ENCODE assay signal across 22 mouse cellular contexts in the genomic region with DNA sequence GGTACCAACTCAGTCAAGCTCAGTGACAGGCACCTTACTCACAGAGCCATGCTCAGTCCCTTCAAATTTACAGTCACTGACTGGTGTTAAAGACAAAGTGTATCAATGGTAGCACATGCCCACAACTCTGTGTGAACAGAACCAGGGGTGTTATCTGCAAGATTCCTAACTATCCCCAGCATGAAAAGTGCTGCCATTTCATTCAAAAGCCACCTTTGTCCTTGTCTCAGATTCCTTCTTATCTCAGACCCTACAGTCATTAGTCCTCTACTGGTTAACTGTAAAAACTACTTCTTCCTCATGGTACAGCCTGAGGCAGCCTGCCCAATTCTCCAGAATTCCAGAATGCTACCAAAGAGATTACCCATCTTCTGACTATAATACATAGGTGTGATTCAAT. TPM values are rescaled to one million over a fixed set of nuclear protein-coding genes. Genes with fewer than 3 reads are reported as not detected.
DNase-seq lines count a peak whose midpoint lies in the region; ATAC-seq and TF ChIP-seq lines count a peak whose summit lies in the region.
"Had no signal": no experiment of that assay in that cellular context is flagged by ENCODE, and none has a peak within 500 bp of the region (broad histone marks: within the 10 kb centered on the region; RNA-seq: fewer than 3 reads in every experiment).

No protein-coding gene starts in this region.

- no peak overlapping the region for H3K27ac ChIP-seq in intestine, embryonic 15.5 days
- no peak overlapping the region for H3K27ac ChIP-seq in intestine, postnatal 0 days (ENCODE audit: low read depth, low read length)
- no peak overlapping the region for H3K27ac ChIP-seq in liver, embryonic 14.5 days
- no peak overlapping the region for H3K27ac ChIP-seq in liver, embryonic 11.5 days (ENCODE audit: low read depth, low read length)
- H3K27ac ChIP-seq in hindbrain, embryonic 13.5 days = no peak overlapping the region
- H3K27ac ChIP-seq: embryonic facial prominence, embryonic 10.5 days; embryonic facial prominence, embryonic 12.5 days; forebrain, embryonic 15.5 days had no signal

- no peak overlapping the region for H3K4me2 ChIP-seq in intestine, embryonic 15.5 days (replicated peaks)
- no peak overlapping the region for H3K4me2 ChIP-seq in intestine, postnatal 0 days (replicated peaks; ENCODE audit: low read depth)
- no peak overlapping the region for H3K4me2 ChIP-seq in liver, embryonic 14.5 days (ENCODE audit: low read depth)
- no peak overlapping the region for H3K4me2 ChIP-seq in liver, embryonic 11.5 days
- no peak overlapping the region for H3K4me2 ChIP-seq in hindbrain, embryonic 13.5 days
- H3K4me2 ChIP-seq: embryonic facial prominence, embryonic 12.5 days; forebrain, embryonic 13.5 days; forebrain, embryonic 15.5 days had no signal

- H3K9me3 ChIP-seq in intestine, embryonic 15.5 days = no peaks in the 10 kb centered on the region
- H3K9me3 ChIP-seq in intestine, postnatal 0 days (ENCODE audit: control insufficient read depth) = no peaks in the 10 kb centered on the region
- no peaks in the 10 kb centered on the region for H3K9me3 ChIP-seq in liver, embryonic 14.5 days (ENCODE audit: control insufficient read depth, low read length)
- H3K9me3 ChIP-seq in liver, embryonic 11.5 days (ENCODE audit: control insufficient read depth, low read length) = no peaks in the 10 kb centered on the region
- no peaks in the 10 kb centered on the region for H3K9me3 ChIP-seq in hindbrain, embryonic 13.5 days
- H3K9me3 ChIP-seq: embryonic facial prominence, embryonic 10.5 days; embryonic facial prominence, embryonic 12.5 days; forebrain, embryonic 13.5 days; forebrain, embryonic 15.5 days had no signal

- no peak overlapping the region for H3K4me3 ChIP-seq in intestine, embryonic 15.5 days (replicated peaks)
- H3K4me3 ChIP-seq in intestine, postnatal 0 days (ENCODE audit: low read depth, low read length) = no peak overlapping the region
- no peak overlapping the region for H3K4me3 ChIP-seq in liver, embryonic 14.5 days (ENCODE audit: insufficient read depth in 1 of 2, low read depth in 2 of 2, low read length in 2 of 2)
- no peak overlapping the region for H3K4me3 ChIP-seq in liver, embryonic 11.5 days (ENCODE audit: low read depth, low read length)
- no peak overlapping the region for H3K4me3 ChIP-seq in hindbrain, embryonic 13.5 days
- H3K4me3 ChIP-seq: embryonic facial prominence, embryonic 10.5 days; embryonic facial prominence, embryonic 12.5 days; forebrain, embryonic 13.5 days; forebrain, embryonic 15.5 days had no signal

- no peaks in the 10 kb centered on the region for H3K27me3 ChIP-seq in intestine, embryonic 15.5 days (replicated peaks)
- no peaks in the 10 kb centered on the region for H3K27me3 ChIP-seq in intestine, postnatal 0 days (replicated peaks; ENCODE audit: control insufficient read depth, insufficient read depth, low read length)
- no peaks in the 10 kb centered on the region for H3K27me3 ChIP-seq in liver, embryonic 14.5 days (ENCODE audit: control insufficient read depth, insufficient read depth, low read length)
- H3K27me3 ChIP-seq in liver, embryonic 11.5 days (replicated peaks; ENCODE audit: control insufficient read depth, insufficient read depth, low read length) = no peaks in the 10 kb centered on the region
- no peaks in the 10 kb centered on the region for H3K27me3 ChIP-seq in hindbrain, embryonic 13.5 days
- H3K27me3 ChIP-seq: CH12.LX; embryonic facial prominence, embryonic 12.5 days; forebrain, embryonic 13.5 days; forebrain, embryonic 15.5 days had no signal

- TF ChIP-seq EP300 in liver, embryonic 14.5 days (IDR thresholded peaks at IDR 0.05; ENCODE audit: low read depth) = 0 out of 2 replicates have a peak, but pooled peaks have one; percentile 11

- no peak overlapping the region for H3K9ac ChIP-seq in intestine, embryonic 15.5 days
- no peak overlapping the region for H3K9ac ChIP-seq in intestine, postnatal 0 days (ENCODE audit: low read depth, low read length)
- no peak overlapping the region for H3K9ac ChIP-seq in liver, embryonic 14.5 days (replicated peaks)
- no peak overlapping the region for H3K9ac ChIP-seq in liver, embryonic 11.5 days (ENCODE audit: low read depth, low read length)
- no peak overlapping the region for H3K9ac ChIP-seq in hindbrain, embryonic 13.5 days
- H3K9ac ChIP-seq: embryonic facial prominence, embryonic 12.5 days; forebrain, embryonic 13.5 days; forebrain, embryonic 15.5 days had no signal

- TF ChIP-seq CTCF in intestine, postnatal 0 days (IDR thresholded peaks at IDR 0.05; ENCODE audit: low read depth) = no peak
- TF ChIP-seq CTCF in liver, embryonic 14.5 days (IDR thresholded peaks at IDR 0.05; ENCODE audit: low read depth) = no peak

- peaks cover 15% of the 10 kb centered on the region for H3K4me1 ChIP-seq in intestine, embryonic 15.5 days (replicated peaks)
- 0 out of 2 replicates have a peak, but pooled peaks cover 7% of the 10 kb centered on the region for H3K4me1 ChIP-seq in intestine, postnatal 0 days (replicated peaks; ENCODE audit: control insufficient read depth, insufficient read depth, low read length)
- peaks cover 45 to 49% of the 10 kb centered on the region in 2 experiments for H3K4me1 ChIP-seq in liver, embryonic 14.5 days (replicated peaks; ENCODE audit: control insufficient read depth in 2 of 2, insufficient read depth in 2 of 2, low read length in 1 of 2)
- peaks cover 50% of the 10 kb centered on the region for H3K4me1 ChIP-seq in liver, embryonic 11.5 days (replicated peaks; ENCODE audit: control insufficient read depth, insufficient read depth, low read length)
- H3K4me1 ChIP-seq in hindbrain, embryonic 13.5 days (replicated peaks) = peaks cover 37% of the 10 kb centered on the region

- DNase-seq in liver, embryonic 14.5 days (ENCODE audit: low read depth in 3 of 3, low spot score in 3 of 3) = no peak
- DNase-seq in liver, embryonic 11.5 days (ENCODE audit: low spot score) = no peak
- no peak for DNase-seq in cerebellum, postnatal 14 days
- DNase-seq: adrenal gland, adult 2 months; adrenal gland, postnatal 10 days; adrenal gland, postnatal 25 days; B cell, adult 2 months; cerebellum, adult 11 months; cerebellum, adult 18-20 months; cerebellum, adult 8-10 months; cerebellum, adult 9-11 months; cerebellum, postnatal 25 days had no signal

- 0 out of 2 replicates have a peak, but pooled peaks have one; percentile 43 for ATAC-seq in intestine, embryonic 15.5 days
- ATAC-seq in intestine, postnatal 0 days = no peak
- ATAC-seq in liver, embryonic 14.5 days (ENCODE audit: insufficient read depth) = no peak; the same call in 1 of the 2 replicates
- no peak; the same call in 1 of the 2 replicates for ATAC-seq in liver, embryonic 11.5 days (replicated peaks; ENCODE audit: low FRiP score)
- ATAC-seq in megakaryocyte progenitor cell, adult 5-6 weeks (replicated peaks; ENCODE audit: poor library complexity) = peak; percentile 22; the same call in 1 of the 2 replicates
- ATAC-seq in hindbrain, embryonic 13.5 days (ENCODE audit: low FRiP score) = no peak
- ATAC-seq: CD4-positive, CD25-positive, alpha-beta regulatory T cell, adult 4 months; forebrain, embryonic 13.5 days; forebrain, embryonic 15.5 days had no signal

- H3K36me3 ChIP-seq in intestine, embryonic 15.5 days = no peaks in the 10 kb centered on the region
- H3K36me3 ChIP-seq in intestine, postnatal 0 days (ENCODE audit: control insufficient read depth, insufficient read depth) = no peaks in the 10 kb centered on the region
- no peaks in the 10 kb centered on the region; the same call in 1 of the 2 replicates for H3K36me3 ChIP-seq in liver, embryonic 14.5 days (replicated peaks; ENCODE audit: control insufficient read depth, insufficient read depth, low read depth)
- H3K36me3 ChIP-seq in liver, embryonic 11.5 days (ENCODE audit: control insufficient read depth, insufficient read depth, low read length) = peaks cover 5% of the 10 kb centered on the region; the same call in 1 of the 2 replicates
- H3K36me3 ChIP-seq in hindbrain, embryonic 13.5 days = no peaks in the 10 kb centered on the region
- H3K36me3 ChIP-seq: forebrain, embryonic 15.5 days had no signal

RNA-seq across cellular contexts. Expression of a gene that starts 14.3 kb away (rescaled TPM):
- 37.4 and 39.8 TPM in 2 replicates for polyA plus RNA-seq in intestine, embryonic 15.5 days (2015; fragmentation: Nextera tagmentation; extraction: Ambion mirVana)
- polyA plus RNA-seq in intestine, postnatal 0 days (2015; fragmentation: Nextera tagmentation; extraction: Ambion mirVana) = 20.0 and 22.6 TPM in 2 replicates
- 47.5 and 52.3 TPM in 2 replicates for polyA plus RNA-seq in liver, embryonic 14.5 days (2012; rRNA removed)
- 18.2 and 19.2 TPM in 2 replicates for polyA plus RNA-seq in liver, embryonic 14.5 days (2014; fragmentation: Nextera tagmentation; extraction: Ambion mirVana)
- polyA plus RNA-seq in liver, embryonic 11.5 days (2014; fragmentation: Nextera tagmentation; extraction: Ambion mirVana) = 58.7 and 59.7 TPM in 2 replicates
- 124 and 125 TPM in 2 replicates for total RNA-seq in megakaryocyte progenitor cell, adult 5-6 weeks (2015)
- 38.4 and 51.4 TPM in 2 replicates for total RNA-seq in megakaryocyte progenitor cell, adult 5-6 weeks (2017)
- 45.8 and 46.8 TPM in 2 replicates for polyA plus RNA-seq in hindbrain, embryonic 13.5 days (2015; fragmentation: Nextera tagmentation; extraction: Ambion mirVana)

Comparison
In these comparisons a context has a peak if more than half of its experiments do, and no peak if none do; other contexts are left out.
1. ATAC-seq: peak in intestine, embryonic 15.5 days (single experiment) and megakaryocyte progenitor cell, adult 5-6 weeks (single experiment); none in intestine, postnatal 0 days (single experiment), liver, embryonic 14.5 days (single experiment), liver, embryonic 11.5 days (single experiment) and hindbrain, embryonic 13.5 days (single experiment).